ENCODE assay signal across 7 mouse cellular contexts in the genomic region with DNA sequence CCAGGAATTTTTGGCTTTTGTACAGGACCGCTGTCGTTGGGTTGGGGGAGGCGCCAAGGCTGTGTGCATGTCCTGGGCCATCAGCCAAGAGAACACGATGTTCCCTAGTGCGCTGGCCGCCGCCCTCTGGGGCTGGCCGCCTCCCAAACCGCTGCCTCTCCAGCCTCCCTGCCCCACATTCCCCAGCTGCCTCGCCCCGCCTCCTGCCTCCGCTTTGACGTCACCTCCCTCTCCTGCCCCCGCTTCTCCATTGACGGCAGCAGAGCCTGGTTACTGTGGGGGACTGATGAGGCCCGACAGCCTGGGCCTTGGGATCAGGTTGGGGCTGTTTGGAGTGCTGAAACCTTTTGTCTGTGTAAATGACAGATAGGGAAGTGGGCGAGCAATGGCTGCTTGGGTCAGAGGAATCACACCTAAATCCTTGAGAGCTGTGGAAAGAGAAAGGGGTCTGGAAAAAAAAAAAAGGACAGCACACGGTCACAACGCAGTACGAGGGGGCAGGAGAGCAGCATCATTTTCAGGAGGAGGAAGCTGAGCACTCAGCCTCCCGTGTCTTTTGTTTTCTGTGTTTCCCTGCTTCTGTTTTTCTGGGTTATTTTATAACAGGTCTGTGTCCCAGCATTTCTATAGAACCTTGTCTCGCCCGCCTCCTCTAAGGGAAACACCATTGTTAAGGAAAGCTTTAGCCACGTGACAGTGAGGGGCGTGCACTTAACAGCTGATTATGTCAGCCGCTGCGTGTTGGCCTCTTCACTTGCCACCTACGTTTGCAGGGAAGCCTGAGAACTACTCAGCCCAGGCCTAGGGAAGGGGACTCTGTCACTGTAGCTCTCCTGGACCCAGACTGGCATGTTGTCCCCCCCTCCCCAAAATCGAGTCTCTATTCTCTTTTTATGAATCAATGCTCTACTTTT. TPM values are rescaled to one million over a fixed set of nuclear protein-coding genes. Genes with fewer than 3 reads are reported as not detected.
DNase-seq lines count a peak whose midpoint lies in the region; ATAC-seq and TF ChIP-seq lines count a peak whose summit lies in the region.

No protein-coding gene starts in this region.

- no peaks in the 10 kb centered on the region for H3K27me3 ChIP-seq in embryonic facial prominence, embryonic 12.5 days
- H3K27me3 ChIP-seq in kidney, adult 2 months (replicated peaks; ENCODE audit: control insufficient read depth, insufficient read depth, low read length): no peaks in the 10 kb centered on the region
- H3K27me3 ChIP-seq in limb, embryonic 12.5 days: no peaks in the 10 kb centered on the region
- no peaks in the 10 kb centered on the region for H3K27me3 ChIP-seq in midbrain, embryonic 14.5 days (ENCODE audit: control insufficient read depth, insufficient read depth, low read length)

- DNase-seq in adrenal gland, postnatal 10 days: peak; percentile 100
- DNase-seq in heart, adult 18-20 months: peak; percentile 100
- DNase-seq in kidney, adult 2 months: peak; percentile 100
- peak; percentile 86 for DNase-seq in midbrain, embryonic 14.5 days
- peak; percentile 86 to 90 for DNase-seq in spleen, adult 18-20 months

- no peak for TF ChIP-seq CTCF in kidney, adult 2 months (conservative IDR thresholded peaks at IDR 0.05; ENCODE audit: insufficient read depth, insufficient read length, low read depth, low read length)

- H3K9me3 ChIP-seq in embryonic facial prominence, embryonic 12.5 days: no peaks in the 10 kb centered on the region
- H3K9me3 ChIP-seq in limb, embryonic 12.5 days: no peaks in the 10 kb centered on the region
- no peaks in the 10 kb centered on the region for H3K9me3 ChIP-seq in midbrain, embryonic 14.5 days (ENCODE audit: control insufficient read depth, low read length)

- H3K4me3 ChIP-seq in embryonic facial prominence, embryonic 12.5 days: peak overlapping the region; percentile 57
- peak overlapping the region; percentile 50 for H3K4me3 ChIP-seq in kidney, adult 2 months (ENCODE audit: insufficient read depth, low read depth, low read length)
- H3K4me3 ChIP-seq in limb, embryonic 12.5 days (replicated peaks): peak overlapping the region; percentile 39
- H3K4me3 ChIP-seq in midbrain, embryonic 14.5 days (replicated peaks; ENCODE audit: low read depth, low read length): peak overlapping the region; percentile 22

- peak overlapping the region; percentile 25; the same call in 1 of the 2 replicates for H3K9ac ChIP-seq in embryonic facial prominence, embryonic 12.5 days
- peak overlapping the region; percentile 40 for H3K9ac ChIP-seq in limb, embryonic 12.5 days (replicated peaks)
- H3K9ac ChIP-seq in midbrain, embryonic 14.5 days (replicated peaks; ENCODE audit: low read length): peak overlapping the region; percentile 46; the same call in 1 of the 2 replicates

- WGBS in embryonic facial prominence, embryonic 12.5 days: 3% methylated on average over 29 of the region's 29 CpGs
- WGBS in kidney, adult 2 months: 1% methylated on average over 29 of the region's 29 CpGs
- 5% methylated on average over 29 of the region's 29 CpGs for WGBS in limb, embryonic 12.5 days
- WGBS in midbrain, embryonic 14.5 days: 3% methylated on average over 29 of the region's 29 CpGs

- peak; percentile 50 for TF ChIP-seq POLR2A in kidney, adult 2 months (IDR thresholded peaks at IDR 0.05; ENCODE audit: low read depth, low read length)

- H3K27ac ChIP-seq in embryonic facial prominence, embryonic 12.5 days: peak overlapping the region; percentile 84
- H3K27ac ChIP-seq in kidney, adult 2 months (ENCODE audit: insufficient read depth, low read depth, low read length): peak overlapping the region; percentile 99
- peak overlapping the region; percentile 81 for H3K27ac ChIP-seq in limb, embryonic 12.5 days
- H3K27ac ChIP-seq in midbrain, embryonic 14.5 days (replicated peaks; ENCODE audit: low read depth, low read length): peak overlapping the region; percentile 78

- ATAC-seq in embryonic facial prominence, embryonic 12.5 days (ENCODE audit: insufficient number of reproducible peaks, insufficient read depth, low FRiP score, low TSS enrichment): peak; percentile 30; the same call in 1 of the 2 replicates
- no peak for ATAC-seq in limb, embryonic 12.5 days (ENCODE audit: insufficient number of reproducible peaks, insufficient read depth, low FRiP score, low TSS enrichment, low read depth)
- ATAC-seq in midbrain, embryonic 14.5 days (ENCODE audit: low FRiP score, low TSS enrichment): no peak

- H3K4me1 ChIP-seq in embryonic facial prominence, embryonic 12.5 days: peaks cover 44% of the 10 kb centered on the region
- H3K4me1 ChIP-seq in kidney, adult 2 months (ENCODE audit: control insufficient read depth, insufficient read depth, low read length): peaks cover 26% of the 10 kb centered on the region
- peaks cover 56% of the 10 kb centered on the region for H3K4me1 ChIP-seq in limb, embryonic 12.5 days (replicated peaks)
- H3K4me1 ChIP-seq in midbrain, embryonic 14.5 days (ENCODE audit: control insufficient read depth, insufficient read depth, low read length): peaks cover 48% of the 10 kb centered on the region

- peaks cover 23% of the 10 kb centered on the region for H3K36me3 ChIP-seq in embryonic facial prominence, embryonic 12.5 days
- peaks cover 14% of the 10 kb centered on the region for H3K36me3 ChIP-seq in kidney, adult 2 months (ENCODE audit: control insufficient read depth, insufficient read depth, low read length)
- H3K36me3 ChIP-seq in limb, embryonic 12.5 days: peaks cover 24% of the 10 kb centered on the region
- peaks cover 20% of the 10 kb centered on the region for H3K36me3 ChIP-seq in midbrain, embryonic 14.5 days (ENCODE audit: control insufficient read depth, insufficient read depth, low read length)

- peak overlapping the region; percentile 81 for H3K4me2 ChIP-seq in embryonic facial prominence, embryonic 12.5 days (replicated peaks)
- H3K4me2 ChIP-seq in limb, embryonic 12.5 days: peak overlapping the region; percentile 98
- H3K4me2 ChIP-seq in midbrain, embryonic 14.5 days (ENCODE audit: low read length): peak overlapping the region; percentile 85

RNA-seq across cellular contexts. Expression of a gene that starts 2.2 kb away (rescaled TPM):
- total RNA-seq in adrenal gland, postnatal 10 days (2021): 100 to 1,000 TPM in 1 of 2 experiments, 10 to 100 TPM in 1; 63.1 to 157 TPM
- 11.4 and 11.5 TPM in 2 replicates for polyA plus RNA-seq in embryonic facial prominence, embryonic 12.5 days (2016; fragmentation: Nextera tagmentation; extraction: Ambion mirVana)
- total RNA-seq in heart, adult 18-20 months (2021): 10 to 100 TPM; 38.8 to 48.5 TPM
- polyA plus RNA-seq in kidney, adult 2 months (2012; rRNA removed): 13.5 and 14.7 TPM in 2 replicates
- 7.2 and 10.4 TPM in 2 replicates for polyA plus RNA-seq in limb, embryonic 12.5 days (2016; fragmentation: Nextera tagmentation; extraction: Ambion mirVana)
- 9.3 and 13.1 TPM in 2 replicates for polyA plus RNA-seq in midbrain, embryonic 14.5 days (2014; fragmentation: Nextera tagmentation; extraction: Ambion mirVana)

RNA-seq across cellular contexts. Expression of a gene that starts 9.0 kb away (rescaled TPM):
- 100 to 1,000 TPM; 104 to 143 TPM for total RNA-seq in adrenal gland, postnatal 10 days (2021)
- polyA plus RNA-seq in embryonic facial prominence, embryonic 12.5 days (2016; fragmentation: Nextera tagmentation; extraction: Ambion mirVana): 84.3 and 85.0 TPM in 2 replicates
- total RNA-seq in heart, adult 18-20 months (2021): 10 to 100 TPM; 53.9 to 55.4 TPM
- 102 and 106 TPM in 2 replicates for polyA plus RNA-seq in kidney, adult 2 months (2012; rRNA removed)
- polyA plus RNA-seq in limb, embryonic 12.5 days (2016; fragmentation: Nextera tagmentation; extraction: Ambion mirVana): 68.0 and 79.5 TPM in 2 replicates
- 258 and 260 TPM in 2 replicates for polyA plus RNA-seq in midbrain, embryonic 14.5 days (2014; fragmentation: Nextera tagmentation; extraction: Ambion mirVana)

RNA-seq across cellular contexts. Expression of a gene that starts 23.0 kb away (rescaled TPM):
- under 1 TPM; 0.18 to 0.36 TPM for total RNA-seq in adrenal gland, postnatal 10 days (2021)
- polyA plus RNA-seq in embryonic facial prominence, embryonic 12.5 days (2016; fragmentation: Nextera tagmentation; extraction: Ambion mirVana): 0.65 and 0.73 TPM in 2 replicates
- under 1 TPM in 1 of 2 experiments, not detected in 1; 0.15 TPM for total RNA-seq in heart, adult 18-20 months (2021)
- polyA plus RNA-seq in kidney, adult 2 months (2012; rRNA removed): 0.18 and 0.19 TPM in 2 replicates
- 0.56 and 0.74 TPM in 2 replicates for polyA plus RNA-seq in limb, embryonic 12.5 days (2016; fragmentation: Nextera tagmentation; extraction: Ambion mirVana)
- polyA plus RNA-seq in midbrain, embryonic 14.5 days (2014; fragmentation: Nextera tagmentation; extraction: Ambion mirVana): 0.26 and 0.78 TPM in 2 replicates

RNA-seq across cellular contexts. Expression of a gene that starts 25.1 kb away (rescaled TPM):
- total RNA-seq in adrenal gland, postnatal 10 days (2021): under 1 TPM; 0.48 to 0.66 TPM
- 0.14 and 0.40 TPM in 2 replicates for polyA plus RNA-seq in embryonic facial prominence, embryonic 12.5 days (2016; fragmentation: Nextera tagmentation; extraction: Ambion mirVana)
- under 1 TPM; 0.23 to 0.27 TPM for total RNA-seq in heart, adult 18-20 months (2021)
- polyA plus RNA-seq in kidney, adult 2 months (2012; rRNA removed): 0.74 and 0.79 TPM in 2 replicates
- 0.22 and 0.76 TPM in 2 replicates for polyA plus RNA-seq in limb, embryonic 12.5 days (2016; fragmentation: Nextera tagmentation; extraction: Ambion mirVana)
- polyA plus RNA-seq in midbrain, embryonic 14.5 days (2014; fragmentation: Nextera tagmentation; extraction: Ambion mirVana): 0.22 and 0.23 TPM in 2 replicates

RNA-seq across cellular contexts. Expression of a gene that starts 26.6 kb away (rescaled TPM):
- total RNA-seq in adrenal gland, postnatal 10 days (2021): 10 to 100 TPM; 13.2 to 13.8 TPM
- polyA plus RNA-seq in embryonic facial prominence, embryonic 12.5 days (2016; fragmentation: Nextera tagmentation; extraction: Ambion mirVana): 36.8 and 43.5 TPM in 2 replicates
- total RNA-seq in heart, adult 18-20 months (2021): 1 to 10 TPM; 5.3 to 7.0 TPM
- 41.7 and 48.0 TPM in 2 replicates for polyA plus RNA-seq in kidney, adult 2 months (2012; rRNA removed)
- 39.5 and 41.0 TPM in 2 replicates for polyA plus RNA-seq in limb, embryonic 12.5 days (2016; fragmentation: Nextera tagmentation; extraction: Ambion mirVana)
- 28.0 and 36.5 TPM in 2 replicates for polyA plus RNA-seq in midbrain, embryonic 14.5 days (2014; fragmentation: Nextera tagmentation; extraction: Ambion mirVana)
